ENCODE assay signal across 19 mouse cellular contexts in genomic region chr4:57486392-57486791, GRCm38 (mm10). TPM values are rescaled to one million over a fixed set of nuclear protein-coding genes. Genes with fewer than 3 reads are reported as not detected.
"Had no signal": no experiment of that assay in that cellular context is flagged by ENCODE, and none has a peak within 500 bp of the region (broad histone marks: within the 10 kb centered on the region; RNA-seq: fewer than 3 reads in every experiment).

No protein-coding gene starts in this region.

- DNase-seq: kidney, adult 2 months; kidney, postnatal 25 days; layer of hippocampus, adult 9-11 months; liver, postnatal 0 days; lung, embryonic 14.5 days; thymus, adult 2 months; thymus, postnatal 14 days; thymus, postnatal 4 days had no signal

- H3K36me3 ChIP-seq: limb, embryonic 12.5 days; limb, embryonic 15.5 days; midbrain, embryonic 13.5 days; stomach, embryonic 15.5 days had no signal

- H3K27ac ChIP-seq: kidney, postnatal 0 days; layer of hippocampus, adult 2 months; limb, embryonic 12.5 days; limb, embryonic 15.5 days; liver, embryonic 14.5 days; macrophage; midbrain, embryonic 13.5 days; stomach, embryonic 15.5 days had no signal

- H3K9me3 ChIP-seq: limb, embryonic 12.5 days; limb, embryonic 15.5 days; midbrain, embryonic 13.5 days; stomach, embryonic 15.5 days had no signal

- ATAC-seq: intestine, postnatal 0 days; liver, postnatal 0 days; lung, postnatal 0 days; midbrain, embryonic 13.5 days had no signal

- H3K27me3 ChIP-seq: midbrain, embryonic 13.5 days; stomach, embryonic 15.5 days had no signal

- H3K4me3 ChIP-seq: layer of hippocampus, adult 2 months; limb, embryonic 12.5 days; limb, embryonic 15.5 days; midbrain, embryonic 13.5 days; stomach, embryonic 15.5 days had no signal

- H3K4me1 ChIP-seq: midbrain, embryonic 13.5 days; stomach, embryonic 15.5 days had no signal

RNA-seq across cellular contexts. Expression of gene Palm2, which starts 52.3 kb away (rescaled TPM):
- total RNA-seq: megakaryocyte, adult 5-6 weeks had no signal
- polyA plus RNA-seq: macrophage had no signal
